Mouse (Mus musculus): ENCODE data around the gene Npff. TPM values are rescaled to one million over a fixed set of nuclear protein-coding genes. Genes with fewer than 3 reads are reported as not detected.

The Npff gene
- polyA plus RNA-seq, 1 experiment from 2014 or later: 5.0 TPM

DNA sequence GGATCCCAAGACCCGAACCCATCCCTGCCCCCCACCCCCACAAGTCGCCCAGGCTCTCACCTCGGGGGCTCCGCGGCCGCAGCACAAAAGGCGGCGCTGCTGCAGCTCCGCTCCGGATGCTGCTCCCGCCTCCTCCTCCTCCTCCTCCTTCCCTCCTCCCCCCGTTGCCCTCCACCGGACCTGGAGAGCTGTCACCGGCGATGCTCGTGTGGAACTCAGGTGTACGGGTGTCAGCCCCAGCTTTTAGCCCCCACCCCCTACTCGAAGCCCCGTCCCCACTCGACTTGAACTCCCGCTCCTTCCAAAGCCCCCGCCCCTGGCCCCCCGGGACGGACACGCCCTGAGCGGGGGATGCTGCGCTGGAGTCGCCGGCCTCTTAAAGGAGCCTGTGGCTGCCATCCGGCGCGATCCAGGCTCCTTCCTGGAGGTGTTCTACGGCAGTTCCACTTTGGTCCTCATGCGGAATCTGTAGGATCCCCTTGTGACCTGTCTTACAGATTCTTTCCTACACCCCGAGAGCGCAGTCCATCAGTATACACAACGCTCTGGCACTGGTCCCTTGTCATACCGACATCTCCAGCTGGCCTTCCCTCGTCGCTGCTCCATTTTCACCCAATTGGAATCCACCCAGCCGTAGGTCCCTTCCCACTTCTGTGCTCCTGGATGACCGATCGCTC, 7.9 kb downstream of the Npff start, which contains the start of gene Map3k12:
TSS of gene Map3k12 (minus strand) at position 337 of the 677 bp plus-strand sequence.
- Histone ChIP-seq H3K4me3 (ENCODE audit: low read length) (peak within 1 kb of the TSS; percentile 75), H3K36me3 (ENCODE audit: control insufficient read depth, insufficient read depth, low read length) (peaks cover 7% of the 10 kb centered on the region; the same call in 1 of the 2 replicates), H3K27me3 (replicated peaks; ENCODE audit: control insufficient read depth, insufficient read depth, low read length) (no peaks in the 10 kb centered on the region), H3K9ac (ENCODE audit: low read depth, low read length) (peak within 1 kb of the TSS; percentile 88), H3K4me1 (ENCODE audit: control insufficient read depth, insufficient read depth, low read depth, low read length) (peaks cover 40% of the 10 kb centered on the region), H3K27ac (ENCODE audit: low read depth, low read length) (peak within 1 kb of the TSS; percentile 100), H3K4me2 (ENCODE audit: low read length) (peak within 1 kb of the TSS; percentile 94), H3K9me3 (ENCODE audit: control insufficient read depth, low read length) (no peaks in the 10 kb centered on the region)
- ATAC-seq: peak; percentile 12
- WGBS: under 1% methylated on average over 43 of the region's 43 CpGs

DNA sequence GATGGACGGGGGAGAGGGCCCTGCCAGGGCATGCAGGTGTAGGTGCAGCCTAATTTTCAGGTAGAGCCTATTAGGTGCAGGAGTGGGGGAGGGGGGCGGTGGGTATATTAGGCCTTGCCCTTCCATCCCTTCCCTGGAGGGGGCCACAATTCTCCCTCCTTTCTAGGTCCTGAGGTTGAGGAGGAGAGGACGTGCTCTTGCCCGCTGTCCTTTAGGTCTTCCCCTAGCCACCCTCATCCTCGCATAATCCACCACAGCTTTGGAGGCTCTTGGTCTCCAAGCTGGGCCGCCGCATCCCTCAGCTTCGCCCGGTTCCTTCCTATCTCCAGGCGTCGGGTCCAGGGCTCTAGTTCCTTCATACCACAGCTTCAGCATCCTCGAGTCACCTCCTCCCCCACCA, 8.4 kb downstream of the Npff start:
- Histone ChIP-seq H3K36me3 (ENCODE audit: control insufficient read depth, insufficient read depth, low read length) (peaks cover 3% of the 10 kb centered on the region; the same call in 1 of the 2 replicates), H3K9me3 (ENCODE audit: control insufficient read depth, low read length) (no peaks in the 10 kb centered on the region), H3K4me1 (ENCODE audit: control insufficient read depth, insufficient read depth, low read depth, low read length) (peaks cover 46% of the 10 kb centered on the region), H3K27me3 (replicated peaks; ENCODE audit: control insufficient read depth, insufficient read depth, low read length) (no peaks in the 10 kb centered on the region), H3K27ac (ENCODE audit: low read depth, low read length) (peak overlapping the region; percentile 100), H3K4me3 (ENCODE audit: low read length) (peak overlapping the region; percentile 75), H3K4me2 (ENCODE audit: low read length) (peak overlapping the region; percentile 94), H3K9ac (ENCODE audit: low read depth, low read length) (peak overlapping the region; percentile 88)
- 2% methylated on average over 12 of the region's 12 CpGs for WGBS
- ATAC-seq: no peak

DNA sequence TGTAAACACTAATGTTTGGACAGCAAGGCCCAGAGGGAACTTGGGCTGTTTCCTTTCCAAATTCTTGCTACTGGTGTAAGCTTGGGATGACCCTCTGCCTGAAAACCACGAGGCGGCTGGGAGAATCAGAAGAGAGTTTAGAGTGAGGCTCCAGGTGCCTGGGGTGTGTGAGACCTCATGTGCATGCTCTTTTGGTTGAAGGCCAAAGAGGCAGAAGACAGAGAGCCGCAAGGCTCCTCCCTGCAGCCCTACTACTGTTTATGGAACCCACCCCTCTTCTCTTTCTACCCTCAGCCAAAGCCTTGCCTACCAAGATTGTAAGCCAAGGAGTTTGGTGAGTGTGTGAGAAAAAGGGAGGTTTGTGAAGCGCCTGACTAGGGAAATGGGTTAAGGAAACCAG, 9.0 kb downstream of the Npff start:
- 49% methylated on average over 4 of the region's 4 CpGs for WGBS
- Histone ChIP-seq H3K36me3 (ENCODE audit: control insufficient read depth, insufficient read depth, low read length) (0 out of 2 replicates have a peak, but pooled peaks cover 2% of the 10 kb centered on the region), H3K27me3 (replicated peaks; ENCODE audit: control insufficient read depth, insufficient read depth, low read length) (no peaks in the 10 kb centered on the region), H3K4me2 (ENCODE audit: low read length) (peak overlapping the region; percentile 94), H3K9me3 (ENCODE audit: control insufficient read depth, low read length) (no peaks in the 10 kb centered on the region), H3K4me1 (ENCODE audit: control insufficient read depth, insufficient read depth, low read depth, low read length) (peaks cover 51% of the 10 kb centered on the region), H3K9ac (ENCODE audit: low read depth, low read length) (peak overlapping the region; percentile 88), H3K4me3 (ENCODE audit: low read length) (peak overlapping the region; percentile 75), H3K27ac (ENCODE audit: low read depth, low read length) (peak overlapping the region; percentile 100)
- no peak for ATAC-seq

DNA sequence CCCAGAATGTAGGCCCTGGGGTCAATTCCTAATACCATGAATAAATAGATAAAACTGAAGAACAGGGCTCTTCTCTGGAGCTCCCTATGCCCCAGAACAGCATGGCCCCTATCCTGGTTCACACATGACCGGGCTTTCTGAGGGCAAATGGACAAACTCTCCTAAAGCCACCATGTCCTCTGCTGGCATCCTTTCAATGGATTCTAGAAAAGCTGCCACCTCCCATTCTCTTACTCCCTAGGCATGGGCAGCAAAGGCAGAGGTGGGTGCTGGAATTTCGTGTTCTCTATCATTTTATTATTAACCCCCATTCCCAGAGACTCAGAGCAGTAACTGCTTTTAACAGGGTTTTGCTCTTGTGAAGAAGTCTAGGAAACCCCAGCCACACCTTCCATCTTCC, 9.5 kb downstream of the Npff start:
- Histone ChIP-seq H3K27ac (ENCODE audit: low read depth, low read length) (no peak overlapping the region), H3K36me3 (ENCODE audit: control insufficient read depth, insufficient read depth, low read length) (no peaks in the 10 kb centered on the region), H3K4me2 (ENCODE audit: low read length) (peak overlapping the region; percentile 94), H3K4me1 (ENCODE audit: control insufficient read depth, insufficient read depth, low read depth, low read length) (peaks cover 52% of the 10 kb centered on the region), H3K9ac (ENCODE audit: low read depth, low read length) (0 out of 2 replicates have a peak overlapping the region, but pooled peaks have one; percentile 33), H3K27me3 (replicated peaks; ENCODE audit: control insufficient read depth, insufficient read depth, low read length) (no peaks in the 10 kb centered on the region), H3K4me3 (ENCODE audit: low read length) (peak overlapping the region; percentile 75), H3K9me3 (ENCODE audit: control insufficient read depth, low read length) (no peaks in the 10 kb centered on the region)
- no peak for ATAC-seq
- 85% methylated on average over 2 of the region's 2 CpGs for WGBS

DNA sequence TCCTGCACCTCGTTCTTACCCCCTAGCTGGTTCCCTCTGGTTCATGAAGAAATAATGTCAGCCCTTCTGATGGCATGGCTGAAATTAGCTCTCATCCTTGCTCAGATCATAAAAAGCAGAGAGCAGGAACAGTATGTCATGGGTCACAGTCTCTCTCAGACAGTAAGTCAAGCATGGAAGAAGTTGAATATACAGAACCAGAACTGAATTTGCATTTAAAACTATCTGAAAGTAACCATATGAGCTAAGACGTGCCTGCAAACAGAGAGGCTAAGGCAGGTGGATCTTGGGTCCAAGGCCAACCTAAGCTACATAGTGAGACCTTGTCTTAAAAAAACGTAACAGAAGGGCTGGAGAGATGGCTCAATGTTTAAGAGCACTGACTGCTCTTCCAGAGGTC, 11.7 kb downstream of the Npff start:
- Histone ChIP-seq H3K27ac (ENCODE audit: low read depth, low read length) (no peak overlapping the region), H3K4me1 (ENCODE audit: control insufficient read depth, insufficient read depth, low read depth, low read length) (peaks cover 56% of the 10 kb centered on the region), H3K4me2 (ENCODE audit: low read length) (no peak overlapping the region), H3K4me3 (ENCODE audit: low read length) (no peak overlapping the region), H3K9ac (ENCODE audit: low read depth, low read length) (no peak overlapping the region), H3K36me3 (ENCODE audit: control insufficient read depth, insufficient read depth, low read length) (no peaks in the 10 kb centered on the region), H3K27me3 (replicated peaks; ENCODE audit: control insufficient read depth, insufficient read depth, low read length) (no peaks in the 10 kb centered on the region), H3K9me3 (ENCODE audit: control insufficient read depth, low read length) (no peaks in the 10 kb centered on the region)
- 85% methylated on average over 3 of the region's 3 CpGs for WGBS
- ATAC-seq: no peak

GRCm38 (mm10) chr15:102512471-102512870, 12.3 kb downstream of the Npff start:
- ATAC-seq: no peak
- Histone ChIP-seq H3K9ac (ENCODE audit: low read depth, low read length) (peak overlapping the region; percentile 35; the same call in 1 of the 2 replicates), H3K4me3 (ENCODE audit: low read length) (no peak overlapping the region)

GRCm38 (mm10) chr15:102512010-102512409, 12.7 kb downstream of the Npff start:
- WGBS: 18% methylated on average over 5 of the region's 5 CpGs
- Histone ChIP-seq H3K4me2 (ENCODE audit: low read length) (peak overlapping the region; percentile 87), H3K9ac (ENCODE audit: low read depth, low read length) (peak overlapping the region; percentile 39), H3K4me3 (ENCODE audit: low read length) (no peak overlapping the region), H3K27ac (ENCODE audit: low read depth, low read length) (peak overlapping the region; percentile 94), H3K4me1 (ENCODE audit: control insufficient read depth, insufficient read depth, low read depth, low read length) (peaks cover 56% of the 10 kb centered on the region), H3K27me3 (replicated peaks; ENCODE audit: control insufficient read depth, insufficient read depth, low read length) (no peaks in the 10 kb centered on the region), H3K36me3 (ENCODE audit: control insufficient read depth, insufficient read depth, low read length) (no peaks in the 10 kb centered on the region), H3K9me3 (ENCODE audit: control insufficient read depth, low read length) (no peaks in the 10 kb centered on the region)
- no peak for ATAC-seq

More at GRCm38 (mm10) chr15:102512471-102512870, 12.3 kb downstream of the Npff start:
- Histone ChIP-seq H3K27me3 (replicated peaks; ENCODE audit: control insufficient read depth, insufficient read depth, low read length) (no peaks in the 10 kb centered on the region), H3K9me3 (ENCODE audit: control insufficient read depth, low read length) (no peaks in the 10 kb centered on the region), H3K4me2 (ENCODE audit: low read length) (no peak overlapping the region), H3K27ac (ENCODE audit: low read depth, low read length) (peak overlapping the region; percentile 25; the same call in 1 of the 2 replicates), H3K4me1 (ENCODE audit: control insufficient read depth, insufficient read depth, low read depth, low read length) (peaks cover 56% of the 10 kb centered on the region), H3K36me3 (ENCODE audit: control insufficient read depth, insufficient read depth, low read length) (no peaks in the 10 kb centered on the region)

- no peaks in the 10 kb centered on the region for H3K27me3 ChIP-seq (replicated peaks; ENCODE audit: control insufficient read depth, insufficient read depth, low read length)
- no peaks in the 10 kb centered on the region for H3K36me3 ChIP-seq (ENCODE audit: control insufficient read depth, insufficient read depth, low read length)
- WGBS: 2% methylated on average over 6 of the region's 6 CpGs
- peaks cover 56% of the 10 kb centered on the region for H3K4me1 ChIP-seq (ENCODE audit: control insufficient read depth, insufficient read depth, low read depth, low read length)
- peak overlapping the region; percentile 94 for H3K27ac ChIP-seq (ENCODE audit: low read depth, low read length)
- peak overlapping the region; percentile 69; the same call in 1 of the 2 replicates for H3K4me3 ChIP-seq (ENCODE audit: low read length)
- peak overlapping the region; percentile 39 for H3K9ac ChIP-seq (ENCODE audit: low read depth, low read length)
- no peaks in the 10 kb centered on the region for H3K9me3 ChIP-seq (ENCODE audit: control insufficient read depth, low read length)
- peak overlapping the region; percentile 87 for H3K4me2 ChIP-seq (ENCODE audit: low read length)
- no peak for ATAC-seq
These were observed 13.4 kb downstream of the Npff start for GRCm38 (mm10) chr15:102511285-102511833.

GRCm38 (mm10) chr15:102510590-102511284, 14.0 kb downstream of the Npff start:
- H3K36me3 ChIP-seq (ENCODE audit: control insufficient read depth, insufficient read depth, low read length): no peaks in the 10 kb centered on the region
- H3K4me3 ChIP-seq (ENCODE audit: low read length): peak overlapping the region; percentile 69
- no peaks in the 10 kb centered on the region for H3K27me3 ChIP-seq (replicated peaks; ENCODE audit: control insufficient read depth, insufficient read depth, low read length)
- ATAC-seq: peak; percentile 94
- peak overlapping the region; percentile 87 for H3K4me2 ChIP-seq (ENCODE audit: low read length)
- peaks cover 53% of the 10 kb centered on the region for H3K4me1 ChIP-seq (ENCODE audit: control insufficient read depth, insufficient read depth, low read depth, low read length)
- H3K27ac ChIP-seq (ENCODE audit: low read depth, low read length): peak overlapping the region; percentile 94
- H3K9me3 ChIP-seq (ENCODE audit: control insufficient read depth, low read length): no peaks in the 10 kb centered on the region
- 2% methylated on average over 33 of the region's 34 CpGs for WGBS
- H3K9ac ChIP-seq (ENCODE audit: low read depth, low read length): peak overlapping the region; percentile 82

All from hindbrain, embryonic 16.5 days (tissue).